Mouse (Mus musculus) CH12.LX (cell line): ENCODE results near the gene Gpr183. TPM values are rescaled to one million over a fixed set of nuclear protein-coding genes. Genes with fewer than 3 reads are reported as not detected.

Experiments used
- DNase-seq: peaks from one replicate; pipeline ENCODE4 v3.0.0-alpha.2; 2013; ENCODE audit errors: extremely low read depth
- H3K27ac ChIP-seq: 2 replicates; pipeline ENCODE4 v1.5.1; 2012; ENCODE audit warnings: low read depth, mild to moderate bottlenecking, control low read depth, moderate library complexity; ENCODE audit not compliant: insufficient read depth
- H3K27me3 ChIP-seq: replicated peaks from 2 replicates; pipeline ENCODE3; 2012; ENCODE audit warnings: inconsistent platforms
- H3K36me3 ChIP-seq, 2 experiments: replicated peaks in 1 of 2; 2 replicates each; pipeline versions ENCODE3 to v1.6.1; 2012; ENCODE audit warnings: inconsistent platforms in 1 of 2, low read length in 1 of 2, mild to moderate bottlenecking in 1 of 2, mixed read lengths in 1 of 2, moderate library complexity in 1 of 2; ENCODE audit not compliant: control insufficient read depth in 1 of 2, insufficient read depth in 1 of 2
- H3K4me1 ChIP-seq, 2 experiments: 2 replicates each; pipeline ENCODE4 v1.6.1; 2012; ENCODE audit warnings: inconsistent platforms in 1 of 2, moderate library complexity in 1 of 2; ENCODE audit not compliant: insufficient read depth in 2 of 2, control insufficient read depth in 1 of 2
- H3K4me2 ChIP-seq: 2 replicates; pipeline ENCODE4 v1.6.1; 2012; ENCODE audit warnings: low read depth, mild to moderate bottlenecking, control low read depth; ENCODE audit not compliant: poor library complexity, insufficient read depth, severe bottlenecking
- H3K4me3 ChIP-seq, 3 experiments: fragments of 150-350 bp in 1 of 3; sonication (generic) in 1 of 3; replicated peaks in 1 of 3; 2 replicates each; pipeline versions ENCODE3 to v1.5.1; 2011 to 2012; ENCODE audit warnings: low read depth in 2 of 3, low read length in 2 of 3, mild to moderate bottlenecking in 2 of 3, moderate library complexity in 2 of 3, control low read depth in 1 of 3, improper control_type of control experiment in 1 of 3, inconsistent platforms in 1 of 3, mixed read lengths in 1 of 3; ENCODE audit not compliant: poor library complexity in 1 of 3
- H3K79me2 ChIP-seq: replicated peaks from 2 replicates; pipeline ENCODE4 v1.6.1; 2012; ENCODE audit warnings: mild to moderate bottlenecking, moderate library complexity; ENCODE audit not compliant: control insufficient read depth, poor library complexity, insufficient read depth, severe bottlenecking; ENCODE audit errors: extremely low read depth
- H3K9ac ChIP-seq: 2 replicates; pipeline ENCODE4 v1.6.1; 2012; ENCODE audit warnings: low read depth, mild to moderate bottlenecking, control low read depth, moderate library complexity; ENCODE audit not compliant: insufficient read depth
- H3K9me3 ChIP-seq: replicated peaks from 2 replicates; pipeline ENCODE3; 2012; ENCODE audit warnings: low read length, inconsistent platforms, mixed read lengths
- CHD2 ChIP-seq: IDR thresholded peaks from 2 replicates; pipeline ENCODE4 v1.6.1; 2011; ENCODE audit warnings: low read length, improper control_type of control experiment
- ELF1 ChIP-seq: IDR thresholded peaks from 2 replicates; pipeline ENCODE4 v1.6.1; 2014; ENCODE audit warnings: low read depth, mild to moderate bottlenecking, inconsistent platforms, low read length, improper control_type of control experiment
- EP300 ChIP-seq: IDR thresholded peaks from 2 replicates; pipeline ENCODE4 v1.6.1; 2011; ENCODE audit warnings: low read length, improper control_type of control experiment
- ETS1 ChIP-seq: conservative IDR thresholded peaks from 2 replicates; pipeline ENCODE4 v1.6.1; 2012; ENCODE audit warnings: low read depth, mild to moderate bottlenecking, inconsistent platforms, low read length, improper control_type of control experiment, moderate library complexity
- GABPA ChIP-seq: IDR thresholded peaks from 2 replicates; pipeline ENCODE4 v1.6.1; 2012; ENCODE audit warnings: low read depth, low read length, improper control_type of control experiment, inconsistent platforms; ENCODE audit not compliant: insufficient replicate concordance
- JUN ChIP-seq: IDR thresholded peaks from 2 replicates; pipeline ENCODE4 v1.6.1; 2011; ENCODE audit warnings: low read depth, mild to moderate bottlenecking, low read length, improper control_type of control experiment, moderate library complexity; ENCODE audit not compliant: insufficient read depth
- KAT2A ChIP-seq: IDR thresholded peaks from 2 replicates; pipeline ENCODE4 v1.6.1; 2012; ENCODE audit warnings: low read length, improper control_type of control experiment, inconsistent platforms; ENCODE audit not compliant: insufficient replicate concordance
- MAFK ChIP-seq: IDR thresholded peaks from 2 replicates; pipeline ENCODE4 v1.6.1; 2011; ENCODE audit warnings: low read length, improper control_type of control experiment; ENCODE audit not compliant: insufficient replicate concordance
- MAZ ChIP-seq: IDR thresholded peaks from 2 replicates; pipeline ENCODE4 v1.6.1; 2012; ENCODE audit warnings: low read depth, mild to moderate bottlenecking, inconsistent platforms, low read length, improper control_type of control experiment, moderate library complexity
- MEF2A ChIP-seq: IDR thresholded peaks from 2 replicates; pipeline ENCODE4 v1.6.1; 2014; ENCODE audit warnings: low read depth, mild to moderate bottlenecking, inconsistent platforms, low read length, improper control_type of control experiment, borderline replicate concordance
- MYC ChIP-seq: IDR thresholded peaks from 2 replicates; pipeline ENCODE4 v1.6.1; 2011; ENCODE audit warnings: low read depth, mild to moderate bottlenecking, improper control_type of control experiment, low read length
- PAX5 ChIP-seq: IDR thresholded peaks from 2 replicates; pipeline ENCODE4 v1.6.1; 2012; ENCODE audit warnings: low read length, inconsistent platforms, mixed read lengths
- POLR2AphosphoS2 ChIP-seq: IDR thresholded peaks from 2 replicates; pipeline ENCODE4 v1.6.1; 2011; ENCODE audit warnings: low read depth, low read length, improper control_type of control experiment
- SMC3 ChIP-seq: IDR thresholded peaks from 2 replicates; pipeline ENCODE4 v1.6.1; 2011; ENCODE audit warnings: low read depth, low read length, improper control_type of control experiment
- TBP ChIP-seq: conservative IDR thresholded peaks from 2 replicates; pipeline ENCODE4 v1.6.1; 2011; ENCODE audit warnings: low read depth, low read length, improper control_type of control experiment
- USF1 ChIP-seq: IDR thresholded peaks from 2 replicates; pipeline ENCODE4 v1.6.1; 2014; ENCODE audit warnings: low read depth, mild to moderate bottlenecking, inconsistent platforms, low read length, improper control_type of control experiment
- USF2 ChIP-seq: conservative IDR thresholded peaks from 2 replicates; pipeline ENCODE4 v1.6.1; 2011; ENCODE audit warnings: low read depth, low read length, improper control_type of control experiment
- dilution Hi-C: fragments of 300-500 bp; cut with MboI; formaldehyde crosslinking; loops from 2 replicates; pipeline ENCODE4 v1.14.3; 2020; ENCODE audit warnings: low sequenced_read_pairs; ENCODE audit not compliant: extremely low pct_unique_long_range_greater_than_20kb, extremely low pct_ligation_motif_present
- in situ Hi-C: fragments of 300-500 bp; cut with MboI; formaldehyde crosslinking; loops from 3 replicates; pipeline ENCODE4 v1.14.3; 2019; ENCODE audit warnings: low sequenced_read_pairs, low pct_ligation_motif_present, low pct_unique_long_range_greater_than_20kb, mixed read lengths
- polyA plus RNA-seq: library from polyadenylated mRNA; unstranded; fragments of >175 nt; gene quantifications from 2 replicates; pipeline ENCODE4 v1.2.1, GENCODE M21; 2012; ENCODE audit warnings: low read depth; ENCODE audit not compliant: insufficient read length
- total RNA-seq, 2 experiments: library from RNA; depleted of rRNA; stranded (reverse); fragments of 300-350 nt in 1 of 2; fragments of >200 nt in 1 of 2; gene quantifications; 2 replicates each; pipeline ENCODE4 v1.2.3; 2012 to 2014

Gene Gpr183
- total and polyA plus RNA-seq, 3 experiments: 3.6 to 16.3 (median 8.3) TPM

- Histone ChIP-seq H3K9ac (no peak overlapping the region), H3K27ac (no peak overlapping the region), H3K36me3 (peaks cover 15 to 54% of the 10 kb centered on the region in 2 experiments), H3K79me2 (no peaks in the 10 kb centered on the region), H3K9me3 (no peaks in the 10 kb centered on the region), H3K4me2 (no peak overlapping the region), H3K27me3 (no peaks in the 10 kb centered on the region), H3K4me1 (peaks cover 14 to 64% of the 10 kb centered on the region in 2 experiments; a peak in 3 of 4 replicates)
- dilution Hi-C loops: no loop called here
- no peak for DNase-seq
- in situ Hi-C loops: no loop called here
- TF ChIP-seq TBP (no peak), USF2 (no peak), MAZ (no peak), JUN (no peak)
- TF ChIP-seq, all 38 proteins: peak for 0
- H3K4me3 ChIP-seq: no peak overlapping the region
Observed at GRCm38 (mm10) chr14:122011768-122012167, 46.8 kb upstream of the Gpr183 start.

GRCm38 (mm10) chr14:122010301-122010700 is 45.3 kb upstream of the Gpr183 start:
- no peaks in the 10 kb centered on the region for H3K27me3 ChIP-seq
- H3K4me3 ChIP-seq: no peak overlapping the region
- H3K36me3 ChIP-seq: peaks cover 15 to 47% of the 10 kb centered on the region in 2 experiments
- no peaks in the 10 kb centered on the region for H3K79me2 ChIP-seq
- H3K4me1 ChIP-seq: peaks cover 9 to 49% of the 10 kb centered on the region in 2 experiments; a peak in 3 of 4 replicates
- no peak overlapping the region for H3K27ac ChIP-seq
- in situ Hi-C loops (no loop called here), dilution Hi-C loops (no loop called here)
- DNase-seq: no peak
- no peaks in the 10 kb centered on the region for H3K9me3 ChIP-seq
- H3K9ac ChIP-seq: no peak overlapping the region
- no peak for TF ChIP-seq EP300
- no peak for TF ChIP-seq USF1
- TF ChIP-seq POLR2AphosphoS2: no peak
- no peak for TF ChIP-seq MAFK
- no peak for TF ChIP-seq ETS1
- no peak for TF ChIP-seq SMC3
- TF ChIP-seq MEF2A: no peak
- TF ChIP-seq GABPA: no peak
- no peak for TF ChIP-seq JUN
- no peak for TF ChIP-seq CHD2
- no peak for TF ChIP-seq KAT2A
- TF ChIP-seq PAX5: no peak
- TF ChIP-seq MYC: no peak
- TF ChIP-seq ELF1: no peak
- H3K4me2 ChIP-seq: no peak overlapping the region
